Mouse (Mus musculus): ENCODE results near the gene Trip6. TPM values are rescaled to one million over a fixed set of nuclear protein-coding genes. Genes with fewer than 3 reads are reported as not detected.

Gene Trip6
- polyA plus RNA-seq, 1 experiment from 2014 or later: 57.2 TPM

DNA sequence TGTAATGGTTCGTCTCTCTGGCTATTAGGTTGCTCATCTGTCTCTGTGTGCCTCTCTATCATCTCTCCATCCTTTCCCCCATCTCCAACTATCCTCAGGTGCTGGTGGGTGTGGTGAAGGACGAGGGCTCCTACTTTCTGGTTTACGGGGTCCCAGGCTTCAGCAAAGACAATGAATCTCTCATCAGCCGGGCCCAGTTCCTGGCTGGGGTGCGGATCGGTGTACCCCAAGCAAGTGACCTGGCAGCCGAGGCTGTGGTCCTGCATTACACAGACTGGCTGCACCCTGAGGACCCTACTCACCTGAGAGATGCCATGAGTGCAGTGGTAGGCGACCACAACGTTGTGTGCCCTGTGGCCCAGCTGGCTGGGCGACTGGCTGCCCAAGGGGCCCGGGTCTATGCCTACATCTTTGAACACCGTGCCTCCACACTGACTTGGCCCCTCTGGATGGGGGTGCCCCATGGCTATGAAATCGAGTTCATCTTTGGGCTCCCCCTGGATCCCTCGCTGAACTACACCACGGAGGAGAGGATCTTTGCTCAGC is 22.8 kb downstream of the Trip6 start:
- no peak for ATAC-seq (ENCODE audit: insufficient number of reproducible peaks, low FRiP score, low TSS enrichment, low read depth)

DNA sequence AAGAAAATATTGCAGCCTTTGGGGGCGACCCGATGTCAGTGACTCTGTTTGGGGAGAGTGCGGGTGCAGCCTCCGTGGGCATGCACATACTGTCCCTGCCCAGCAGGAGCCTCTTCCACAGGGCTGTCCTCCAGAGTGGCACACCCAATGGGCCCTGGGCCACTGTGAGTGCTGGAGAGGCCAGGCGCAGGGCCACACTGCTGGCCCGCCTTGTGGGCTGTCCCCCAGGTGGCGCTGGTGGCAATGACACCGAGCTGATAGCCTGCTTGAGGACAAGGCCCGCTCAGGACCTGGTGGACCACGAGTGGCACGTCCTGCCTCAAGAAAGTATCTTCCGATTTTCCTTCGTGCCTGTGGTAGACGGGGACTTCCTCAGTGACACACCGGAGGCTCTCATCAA is 23.5 kb downstream of the Trip6 start:
- Histone ChIP-seq H3K4me1 (ENCODE audit: control insufficient read depth, insufficient read depth, low read length) (peaks cover 28% of the 10 kb centered on the region), H3K4me2 (ENCODE audit: low read depth, severe bottlenecking) (no peak overlapping the region), H3K27ac (replicated peaks; ENCODE audit: low read depth, low read length) (no peak overlapping the region), H3K9me3 (ENCODE audit: control insufficient read depth, low read length) (no peaks in the 10 kb centered on the region), H3K9ac (ENCODE audit: low read length) (no peak overlapping the region; the same call in 1 of the 2 replicates), H3K4me3 (ENCODE audit: low read depth, low read length) (no peak overlapping the region), H3K27me3 (ENCODE audit: control insufficient read depth, insufficient read depth, low read length) (peaks cover 51% of the 10 kb centered on the region), H3K36me3 (ENCODE audit: control insufficient read depth, insufficient read depth, low read length) (peaks cover 5% of the 10 kb centered on the region; the same call in 1 of the 2 replicates)
- WGBS: 23% methylated on average over 15 of the region's 15 CpGs
- DNase-seq (ENCODE audit: low spot score) (peak; percentile 69), ATAC-seq (ENCODE audit: insufficient number of reproducible peaks, low FRiP score, low TSS enrichment, low read depth) (no peak)

More for the DNA sequence above, 22.8 kb downstream of the Trip6 start:
- Histone ChIP-seq H3K27ac (replicated peaks; ENCODE audit: low read depth, low read length) (no peak overlapping the region), H3K9ac (ENCODE audit: low read length) (no peak overlapping the region), H3K4me2 (ENCODE audit: low read depth, severe bottlenecking) (no peak overlapping the region), H3K27me3 (ENCODE audit: control insufficient read depth, insufficient read depth, low read length) (peaks cover 51% of the 10 kb centered on the region), H3K4me3 (ENCODE audit: low read depth, low read length) (no peak overlapping the region), H3K9me3 (ENCODE audit: control insufficient read depth, low read length) (no peaks in the 10 kb centered on the region), H3K36me3 (ENCODE audit: control insufficient read depth, insufficient read depth, low read length) (peaks cover 13% of the 10 kb centered on the region), H3K4me1 (ENCODE audit: control insufficient read depth, insufficient read depth, low read length) (peaks cover 28% of the 10 kb centered on the region)
- no peak for DNase-seq (ENCODE audit: low spot score)
- 76% methylated on average over 15 of the region's 15 CpGs for WGBS

DNA sequence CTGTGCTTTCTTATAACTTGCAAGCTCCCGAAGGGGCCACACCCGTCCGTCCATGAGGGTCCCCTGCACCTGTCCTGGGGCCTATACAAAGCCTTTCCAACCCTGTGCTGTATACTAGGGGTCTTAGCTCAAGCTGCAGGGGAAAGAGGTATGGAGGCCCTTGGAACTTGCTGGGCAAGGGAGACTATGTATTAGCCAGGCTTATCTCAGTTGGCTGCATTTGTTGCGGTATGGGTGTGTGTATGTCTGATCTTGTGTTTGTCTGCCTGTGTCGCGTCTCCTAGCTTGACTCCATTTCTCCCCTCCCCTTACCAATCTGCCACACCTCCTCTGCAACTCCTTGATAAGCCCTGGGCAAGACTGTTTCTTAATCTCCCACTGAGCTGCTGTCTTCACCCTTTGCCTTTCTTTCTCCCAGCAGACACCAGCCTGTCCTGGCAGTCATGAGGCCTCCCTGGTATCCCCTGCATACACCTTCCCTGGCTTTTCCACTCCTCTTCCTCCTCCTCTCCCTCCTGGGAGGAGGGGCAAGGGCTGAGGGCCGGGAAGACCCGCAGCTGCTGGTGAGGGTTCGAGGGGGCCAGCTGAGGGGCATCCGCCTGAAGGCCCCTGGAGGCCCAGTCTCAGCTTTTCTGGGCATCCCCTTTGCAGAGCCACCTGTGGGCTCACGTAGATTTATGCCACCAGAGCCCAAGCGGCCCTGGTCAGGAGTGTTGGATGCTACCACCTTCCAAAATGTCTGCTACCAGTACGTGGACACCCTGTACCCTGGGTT is 24.4 kb downstream of the Trip6 start:
- Histone ChIP-seq H3K4me2 (ENCODE audit: low read depth, severe bottlenecking) (peak overlapping the region; percentile 2; the same call in 1 of the 2 replicates), H3K27me3 (ENCODE audit: control insufficient read depth, insufficient read depth, low read length) (peaks cover 51% of the 10 kb centered on the region), H3K4me3 (ENCODE audit: low read depth, low read length) (0 out of 2 replicates have a peak overlapping the region, but pooled peaks have one; percentile 30), H3K4me1 (ENCODE audit: control insufficient read depth, insufficient read depth, low read length) (peaks cover 22% of the 10 kb centered on the region), H3K36me3 (ENCODE audit: control insufficient read depth, insufficient read depth, low read length) (no peaks in the 10 kb centered on the region), H3K27ac (replicated peaks; ENCODE audit: low read depth, low read length) (no peak overlapping the region), H3K9me3 (ENCODE audit: control insufficient read depth, low read length) (no peaks in the 10 kb centered on the region), H3K9ac (ENCODE audit: low read length) (no peak overlapping the region)
- DNase-seq (ENCODE audit: low spot score): no peak
- no peak for ATAC-seq (ENCODE audit: insufficient number of reproducible peaks, low FRiP score, low TSS enrichment, low read depth)
- WGBS: 48% methylated on average over 13 of the region's 13 CpGs

DNA sequence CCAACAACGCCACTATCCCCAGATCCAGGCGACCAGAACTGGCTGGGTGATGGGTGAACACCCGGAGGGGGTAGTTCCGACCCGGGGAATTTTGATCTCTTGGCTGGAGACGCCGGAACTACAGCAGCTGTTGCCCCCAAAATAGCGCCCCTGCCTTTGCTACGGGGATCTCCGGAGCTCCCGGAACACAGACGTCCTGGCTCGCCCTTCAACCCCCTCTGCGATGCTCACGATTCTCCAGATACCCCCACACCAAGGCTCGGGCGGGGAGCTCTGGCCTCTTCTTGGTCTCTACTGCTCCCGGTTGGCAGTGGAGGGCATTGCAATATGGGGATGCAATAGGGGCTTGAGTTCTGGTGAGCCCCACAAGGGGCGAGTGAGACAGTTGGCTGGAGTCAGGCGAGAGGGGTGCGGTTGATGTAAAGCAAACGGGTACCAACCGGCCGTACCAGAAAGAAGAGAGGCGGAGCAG is 25.2 kb downstream of the Trip6 start:
- Histone ChIP-seq H3K9me3 (ENCODE audit: control insufficient read depth, low read length) (no peaks in the 10 kb centered on the region), H3K9ac (ENCODE audit: low read length) (no peak overlapping the region), H3K4me1 (ENCODE audit: control insufficient read depth, insufficient read depth, low read length) (peaks cover 20% of the 10 kb centered on the region), H3K4me2 (ENCODE audit: low read depth, severe bottlenecking) (peak overlapping the region; percentile 34), H3K27ac (replicated peaks; ENCODE audit: low read depth, low read length) (no peak overlapping the region), H3K36me3 (ENCODE audit: control insufficient read depth, insufficient read depth, low read length) (no peaks in the 10 kb centered on the region), H3K4me3 (ENCODE audit: low read depth, low read length) (peak overlapping the region; percentile 30; the same call in 1 of the 2 replicates), H3K27me3 (ENCODE audit: control insufficient read depth, insufficient read depth, low read length) (peaks cover 51% of the 10 kb centered on the region)
- ATAC-seq (ENCODE audit: insufficient number of reproducible peaks, low FRiP score, low TSS enrichment, low read depth): no peak
- WGBS: 1% methylated on average over 25 of the region's 25 CpGs
- DNase-seq (ENCODE audit: low spot score): peak; percentile 60

DNA sequence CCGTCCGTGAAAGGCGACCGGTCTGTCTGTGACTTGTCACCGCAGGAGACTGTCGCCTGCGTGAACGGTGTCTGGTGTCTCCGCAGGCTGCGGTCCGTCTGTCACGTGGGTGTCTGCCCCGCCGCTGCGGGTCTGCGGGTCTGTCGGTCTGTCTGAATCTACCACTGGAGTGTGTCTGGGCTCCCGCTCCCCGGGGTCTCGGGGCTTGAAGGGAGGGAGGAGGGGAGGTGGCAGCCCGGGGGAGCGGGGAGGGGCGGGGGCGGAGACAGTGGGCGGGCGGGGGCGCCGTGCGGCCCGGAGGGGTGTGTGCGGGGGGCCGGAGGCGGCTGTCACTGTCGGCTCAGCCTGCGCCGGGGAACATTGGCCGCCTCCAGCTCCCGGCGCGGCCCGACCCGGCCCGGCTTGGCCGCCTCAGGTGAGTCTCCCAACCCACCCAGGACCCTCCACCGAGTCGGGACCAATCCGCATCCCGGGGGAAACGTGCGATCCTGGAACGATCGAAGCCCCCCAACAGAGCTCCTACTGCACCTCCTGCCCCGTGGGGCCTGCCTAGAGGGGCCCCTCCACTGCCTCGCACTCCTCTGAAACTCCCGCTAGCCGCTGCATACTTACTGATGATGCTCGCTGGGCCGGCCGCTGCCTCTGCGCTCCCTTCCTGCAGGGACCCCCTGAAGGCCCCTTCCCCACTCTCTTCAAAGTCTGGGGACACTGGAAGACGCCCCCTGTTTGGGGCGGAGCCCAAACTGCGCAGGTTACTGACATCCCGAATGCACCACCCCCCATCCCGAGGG is 26.1 kb downstream of the Trip6 start:
- DNase-seq (ENCODE audit: low spot score) (peak; percentile 48), ATAC-seq (ENCODE audit: insufficient number of reproducible peaks, low FRiP score, low TSS enrichment, low read depth) (peak; percentile 23; the same call in 1 of the 2 replicates)
- Histone ChIP-seq H3K4me2 (ENCODE audit: low read depth, severe bottlenecking) (peak overlapping the region; percentile 47), H3K27me3 (ENCODE audit: control insufficient read depth, insufficient read depth, low read length) (peaks cover 51% of the 10 kb centered on the region), H3K36me3 (ENCODE audit: control insufficient read depth, insufficient read depth, low read length) (no peaks in the 10 kb centered on the region), H3K4me3 (ENCODE audit: low read depth, low read length) (peak overlapping the region; percentile 30), H3K4me1 (ENCODE audit: control insufficient read depth, insufficient read depth, low read length) (peaks cover 18% of the 10 kb centered on the region), H3K9ac (ENCODE audit: low read length) (peak overlapping the region; percentile 8), H3K9me3 (ENCODE audit: control insufficient read depth, low read length) (no peaks in the 10 kb centered on the region), H3K27ac (replicated peaks; ENCODE audit: low read depth, low read length) (no peak overlapping the region)
- under 1% methylated on average over 62 of the region's 65 CpGs for WGBS

DNA sequence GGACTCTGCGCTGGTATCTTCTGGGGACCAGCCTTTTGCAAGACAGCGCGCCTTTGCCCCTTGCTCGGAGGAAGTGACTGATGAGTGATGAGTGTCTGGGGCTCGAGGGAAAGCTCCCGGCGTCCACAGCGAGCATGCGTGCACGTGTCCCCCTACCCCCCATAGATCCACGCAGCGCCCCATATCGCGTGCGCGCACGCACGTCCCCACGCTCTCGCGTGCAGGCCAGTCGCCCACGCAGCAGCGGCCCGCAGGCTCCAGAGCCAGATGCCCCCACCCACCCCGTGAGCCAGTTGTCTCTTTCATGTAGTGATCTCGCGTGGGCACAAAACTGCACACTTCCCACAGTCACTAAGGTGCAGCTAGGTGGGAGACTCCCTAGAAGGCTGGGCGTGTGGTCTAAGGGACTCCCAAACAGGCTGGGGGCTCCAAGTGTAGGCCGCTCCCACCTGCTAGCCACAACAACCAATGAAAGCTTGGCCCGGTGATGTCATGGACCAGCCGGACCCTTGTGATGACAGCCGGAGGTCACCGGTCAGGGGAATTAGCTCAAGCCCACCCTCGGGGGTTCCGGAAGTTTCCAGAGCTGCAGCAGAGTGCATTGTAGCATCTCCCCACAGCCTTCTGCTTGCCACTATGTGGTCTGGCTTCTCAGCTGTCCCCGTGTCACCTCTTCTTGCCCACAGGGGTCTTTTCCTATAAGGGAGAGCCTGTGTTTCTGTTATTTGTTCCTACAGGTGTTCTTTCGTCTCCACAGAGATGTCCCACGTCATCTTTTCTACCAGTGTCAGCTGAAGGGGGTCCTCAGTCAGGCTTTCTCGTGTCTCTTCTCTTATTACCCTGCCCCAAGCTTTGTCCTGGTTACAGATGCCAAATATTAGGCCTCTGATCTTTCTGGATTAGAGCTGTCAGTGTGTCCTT is 26.9 kb downstream of the Trip6 start, which contains the start of gene Ache:
Gene Ache, plus strand, starts transcription at position 488 of the 921 bp plus-strand sequence.
- H3K36me3 ChIP-seq (ENCODE audit: control insufficient read depth, insufficient read depth, low read length): no peaks in the 10 kb centered on the region
- WGBS: 1% methylated on average over 40 of the region's 40 CpGs
- H3K4me1 ChIP-seq (ENCODE audit: control insufficient read depth, insufficient read depth, low read length): peaks cover 16% of the 10 kb centered on the region
- H3K9me3 ChIP-seq (ENCODE audit: control insufficient read depth, low read length): no peaks in the 10 kb centered on the region
- peak; percentile 32; the same call in 1 of the 2 replicates for ATAC-seq (ENCODE audit: insufficient number of reproducible peaks, low FRiP score, low TSS enrichment, low read depth)
- H3K27me3 ChIP-seq (ENCODE audit: control insufficient read depth, insufficient read depth, low read length): peaks cover 47% of the 10 kb centered on the region
- H3K4me2 ChIP-seq (ENCODE audit: low read depth, severe bottlenecking): peak within 1 kb of the TSS; percentile 67
- DNase-seq (ENCODE audit: low spot score): peak; percentile 63
- peak within 1 kb of the TSS; percentile 30 for H3K4me3 ChIP-seq (ENCODE audit: low read depth, low read length)
- H3K27ac ChIP-seq (replicated peaks; ENCODE audit: low read depth, low read length): no peak within 1 kb of the TSS
- H3K9ac ChIP-seq (ENCODE audit: low read length): peak within 1 kb of the TSS; percentile 8

DNA sequence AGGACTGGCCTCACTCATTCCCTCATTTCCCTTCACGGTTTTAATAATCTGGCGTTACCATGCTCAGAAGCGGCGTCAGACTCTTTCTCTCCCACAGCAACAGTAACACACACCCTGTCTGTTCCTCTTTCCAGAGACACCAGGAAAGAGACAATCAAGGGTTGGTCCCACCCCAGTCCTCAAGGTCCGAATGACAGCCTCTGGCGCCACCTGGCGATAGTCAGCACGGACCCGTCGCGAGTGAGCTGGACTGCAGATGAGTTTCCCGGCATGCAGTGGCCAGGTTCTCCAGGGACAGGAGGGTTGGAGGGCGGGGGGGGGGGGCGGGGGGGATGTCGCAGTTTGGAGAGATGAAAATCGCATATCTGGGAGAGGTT is 27.6 kb downstream of the Trip6 start:
- ATAC-seq (ENCODE audit: insufficient number of reproducible peaks, low FRiP score, low TSS enrichment, low read depth) (0 out of 2 replicates have a peak, but pooled peaks have one; percentile 35), DNase-seq (ENCODE audit: low spot score) (peak; percentile 90)
- H3K27me3 ChIP-seq (ENCODE audit: control insufficient read depth, insufficient read depth, low read length): peaks cover 41% of the 10 kb centered on the region
- H3K4me3 ChIP-seq (ENCODE audit: low read depth, low read length): peak overlapping the region; percentile 28
- 1% methylated on average over 13 of the region's 16 CpGs for WGBS
- peaks cover 16% of the 10 kb centered on the region for H3K4me1 ChIP-seq (ENCODE audit: control insufficient read depth, insufficient read depth, low read length)
- H3K9me3 ChIP-seq (ENCODE audit: control insufficient read depth, low read length): no peaks in the 10 kb centered on the region
- no peak overlapping the region for H3K27ac ChIP-seq (replicated peaks; ENCODE audit: low read depth, low read length)
- H3K36me3 ChIP-seq (ENCODE audit: control insufficient read depth, insufficient read depth, low read length): no peaks in the 10 kb centered on the region
- H3K4me2 ChIP-seq (ENCODE audit: low read depth, severe bottlenecking): peak overlapping the region; percentile 67
- no peak overlapping the region for H3K9ac ChIP-seq (ENCODE audit: low read length)

All from limb, embryonic 11.5 days (tissue).